Mouse (Mus musculus) frontal cortex, postnatal 10 days (tissue): Measurements from ENCODE around the gene Dguok.

Source experiments
- DNase-seq, 2 experiments: peaks; one replicate each; pipeline ENCODE4 v3.0.0; 2022; ENCODE audit warnings: low spot score in 2 of 2, mixed read lengths in 1 of 2

The Dguok gene

DNA sequence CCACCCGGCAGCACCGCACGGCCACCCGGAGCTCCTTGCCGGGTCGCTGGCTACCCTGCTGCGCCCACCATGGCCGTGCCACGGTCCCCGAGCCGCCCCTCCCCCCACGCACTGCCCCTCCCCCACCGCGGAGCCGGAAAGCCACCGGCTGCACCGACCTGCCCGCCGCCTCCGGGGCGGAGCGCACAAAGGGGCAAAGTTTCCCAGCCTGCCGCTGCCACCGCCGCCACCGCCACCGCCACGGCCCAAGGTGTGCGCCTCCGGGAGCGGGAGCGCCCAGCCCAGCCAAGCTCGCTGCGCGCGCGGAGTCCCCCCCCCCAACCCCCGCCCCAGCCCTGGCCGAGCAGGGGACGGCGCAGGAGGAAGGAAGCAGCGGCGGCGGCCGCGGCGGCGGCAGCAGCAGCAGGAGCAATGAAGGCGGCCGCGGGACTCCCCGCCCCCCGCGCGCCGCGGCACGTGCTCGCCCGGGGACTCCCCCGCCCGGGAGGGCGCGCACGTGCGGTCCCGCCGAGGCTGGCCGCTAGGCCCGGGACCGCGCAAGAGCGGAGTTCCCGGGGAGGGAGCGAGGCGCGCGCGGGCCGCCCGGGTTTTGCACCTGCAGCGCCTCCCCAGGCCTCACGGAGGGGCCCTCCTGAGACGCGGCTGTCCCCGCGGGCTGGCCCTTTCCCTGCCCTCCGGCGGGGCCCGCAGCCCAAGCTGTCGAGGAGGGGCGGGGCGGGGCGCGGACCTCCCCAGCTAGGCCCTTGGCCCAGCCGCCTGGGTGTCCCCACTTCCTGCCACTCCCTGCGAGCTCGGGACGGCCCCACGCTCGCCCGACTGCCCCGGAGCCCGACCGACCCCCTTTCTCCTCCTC, 50.4 kb downstream of the Dguok start:
- DNase-seq: peak; percentile 60 to 62

DNA sequence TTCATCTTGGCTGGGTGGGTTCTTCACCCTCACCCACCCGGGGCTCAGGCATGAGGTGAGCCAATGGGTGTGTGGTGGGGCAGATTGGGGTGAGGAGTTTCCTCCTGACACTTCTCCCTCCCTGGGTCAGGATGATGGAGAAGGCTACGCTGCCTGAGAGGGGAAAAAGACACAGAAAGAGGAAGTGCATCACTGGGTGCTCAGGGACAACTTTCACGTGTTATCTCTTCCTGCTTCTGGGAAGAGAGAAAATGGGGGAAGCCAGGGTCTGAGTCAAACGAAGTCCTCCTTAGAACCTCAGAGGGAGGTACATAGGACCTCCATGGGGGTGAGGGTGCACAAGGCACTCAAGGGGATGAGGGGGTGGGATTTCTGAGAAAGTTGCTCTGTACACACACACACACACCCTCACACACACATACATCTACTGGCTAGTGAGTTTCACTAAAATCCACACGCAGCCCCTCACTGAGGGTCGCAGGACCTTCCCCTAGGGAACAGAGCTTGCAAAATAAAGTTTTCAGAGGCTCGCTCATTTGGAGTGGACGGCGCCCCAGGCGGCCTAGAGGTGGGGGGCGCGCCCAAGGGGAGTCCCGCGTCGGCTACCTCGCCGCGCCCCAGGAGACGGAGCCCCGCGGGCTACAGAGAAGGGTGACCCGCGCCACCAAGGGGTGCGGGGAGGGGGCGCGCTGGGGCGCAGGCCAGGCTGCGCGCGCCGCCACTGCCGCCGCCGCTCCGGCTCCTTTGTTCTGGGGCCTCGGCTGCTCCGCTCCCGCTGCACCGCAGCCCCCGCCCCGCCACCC, 51.2 kb downstream of the Dguok start:
- DNase-seq: no peak

- DNase-seq: no peak
Observed at GRCm38 (mm10) chr6:83453706-83454105, 53.1 kb downstream of the Dguok start.

GRCm38 (mm10) chr6:83450451-83451303, 56.1 kb downstream of the Dguok start:
- no peak for DNase-seq

DNA sequence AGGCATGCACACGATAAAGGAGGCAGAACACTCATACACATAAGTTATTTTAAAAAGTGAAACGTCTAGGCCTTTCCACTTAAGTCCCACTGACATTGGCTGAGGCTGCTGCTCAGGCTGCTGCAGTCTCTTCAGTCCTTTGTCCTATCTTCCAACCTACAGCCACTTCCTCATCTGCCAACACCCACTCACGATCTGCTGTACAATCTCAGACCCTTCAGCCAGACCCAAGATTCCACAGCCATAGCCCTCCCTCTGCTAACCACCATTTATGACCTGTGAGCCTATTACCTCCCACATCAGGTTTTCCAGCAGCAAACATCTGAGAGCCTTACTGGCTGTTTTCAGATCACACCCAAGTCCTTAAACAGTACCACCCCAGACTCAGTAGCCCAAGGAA, 57.3 kb downstream of the Dguok start:
- DNase-seq: no peak

DNA sequence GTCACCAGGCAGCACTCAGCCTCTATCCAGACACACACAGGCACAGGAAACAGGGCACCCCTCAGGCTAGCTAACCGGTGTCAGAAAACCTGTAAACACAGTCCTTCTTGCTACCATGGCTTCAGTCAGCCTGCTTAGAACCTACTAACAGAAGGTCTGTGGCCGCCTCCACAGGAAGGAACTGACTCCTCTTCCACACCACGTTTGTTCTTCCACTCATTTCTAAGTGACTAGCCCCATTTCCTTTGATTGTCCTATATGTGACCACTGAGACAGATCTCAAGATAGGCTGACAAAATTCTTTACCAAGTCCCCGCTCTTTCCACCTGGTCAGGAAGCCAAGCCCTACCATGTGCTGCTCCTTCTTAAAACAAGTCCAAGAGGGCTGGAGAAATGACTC, 57.9 kb downstream of the Dguok start:
- no peak for DNase-seq

GRCm38 (mm10) chr6:83447031-83447430, 59.7 kb downstream of the Dguok start:
- no peak for DNase-seq

DNA sequence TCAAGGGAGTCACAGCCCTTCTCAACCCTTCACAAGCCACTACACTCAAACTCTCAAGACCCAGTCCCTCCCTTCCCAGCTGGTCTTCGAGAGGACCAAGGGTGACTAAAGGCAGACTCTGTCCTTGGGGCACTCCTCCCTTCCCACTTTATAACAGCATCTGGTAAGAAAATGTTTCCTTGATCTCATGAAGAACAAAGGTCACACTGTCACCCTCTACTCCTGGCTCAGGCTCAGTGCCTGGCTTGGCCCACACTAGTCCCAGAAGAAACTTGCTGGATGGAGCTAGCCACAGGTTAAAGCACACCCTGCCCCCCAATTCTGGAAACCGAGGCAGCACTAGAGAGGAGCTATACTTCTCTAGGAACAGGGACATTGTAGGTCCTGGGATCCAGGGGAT, 61.0 kb downstream of the Dguok start:
- DNase-seq: no peak

GRCm38 (mm10) chr6:83443441-83444340, 63.1 kb downstream of the Dguok start:
- peak; percentile 63 to 72 for DNase-seq

DNA sequence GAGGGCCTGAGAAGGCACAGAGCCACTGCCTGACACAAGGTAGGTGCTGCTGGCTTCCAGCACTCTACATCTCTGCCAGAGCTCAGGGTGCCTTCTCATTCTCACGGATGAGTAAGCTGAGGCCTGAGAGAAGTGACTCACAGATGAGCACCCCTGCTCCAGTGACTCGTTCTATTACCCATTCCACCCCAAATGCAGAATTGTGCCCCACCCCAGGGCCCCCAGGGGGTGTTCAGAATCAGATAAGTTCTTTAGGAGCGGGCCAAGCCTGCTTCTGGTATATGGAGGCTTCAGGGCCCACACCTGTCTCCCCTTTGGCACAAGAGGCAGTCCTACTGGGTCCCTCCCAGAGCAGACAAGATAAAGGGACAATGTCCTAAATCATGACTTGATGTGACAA, 64.1 kb downstream of the Dguok start:
- no peak for DNase-seq

- peak; percentile 82 to 88 for DNase-seq
Observed at GRCm38 (mm10) chr6:83441259-83442061, 65.3 kb downstream of the Dguok start.

- peak; percentile 82 to 88 for DNase-seq
Observed at GRCm38 (mm10) chr6:83440510-83441258, 66.1 kb downstream of the Dguok start.

- DNase-seq: no peak
Observed at GRCm38 (mm10) chr6:83440197-83440509, 66.6 kb downstream of the Dguok start.

- DNase-seq: no peak
Observed at GRCm38 (mm10) chr6:83439781-83440180, 67.0 kb downstream of the Dguok start.

DNA sequence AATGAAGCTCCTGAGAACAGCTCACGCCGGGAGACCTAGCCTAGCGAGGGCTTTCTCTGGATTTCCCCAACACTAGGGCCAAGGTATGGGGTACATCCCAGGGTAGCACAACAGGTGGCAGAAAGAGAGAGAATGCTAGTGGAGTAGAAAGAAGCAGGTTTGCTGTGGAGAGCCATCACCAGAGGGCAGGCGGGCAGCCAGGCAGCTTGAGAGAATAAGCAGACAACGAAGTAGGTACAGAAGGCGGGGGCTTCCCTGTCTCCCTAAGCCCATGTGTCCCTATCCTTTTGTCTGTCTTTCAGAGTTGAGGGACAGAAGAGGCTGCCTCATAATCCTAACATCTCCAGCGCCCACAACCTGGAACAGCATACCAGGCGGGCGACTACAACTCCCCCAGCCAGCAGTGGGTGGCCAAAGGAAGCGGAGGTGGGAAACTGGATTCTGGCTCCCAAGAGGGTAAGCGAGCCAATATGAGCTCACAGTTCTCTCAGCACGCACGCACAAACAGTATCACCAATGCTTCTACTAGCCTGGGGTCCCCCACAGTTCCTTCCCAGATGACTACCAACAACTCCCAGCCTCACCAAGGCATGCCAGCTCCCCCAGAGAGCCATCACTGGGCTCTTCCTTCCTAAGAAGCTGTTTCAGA, 67.5 kb downstream of the Dguok start:
- no peak for DNase-seq

- DNase-seq: no peak
Observed at GRCm38 (mm10) chr6:83438584-83438983, 68.2 kb downstream of the Dguok start.

GRCm38 (mm10) chr6:83437802-83438201, 69.0 kb downstream of the Dguok start:
- no peak for DNase-seq

DNA sequence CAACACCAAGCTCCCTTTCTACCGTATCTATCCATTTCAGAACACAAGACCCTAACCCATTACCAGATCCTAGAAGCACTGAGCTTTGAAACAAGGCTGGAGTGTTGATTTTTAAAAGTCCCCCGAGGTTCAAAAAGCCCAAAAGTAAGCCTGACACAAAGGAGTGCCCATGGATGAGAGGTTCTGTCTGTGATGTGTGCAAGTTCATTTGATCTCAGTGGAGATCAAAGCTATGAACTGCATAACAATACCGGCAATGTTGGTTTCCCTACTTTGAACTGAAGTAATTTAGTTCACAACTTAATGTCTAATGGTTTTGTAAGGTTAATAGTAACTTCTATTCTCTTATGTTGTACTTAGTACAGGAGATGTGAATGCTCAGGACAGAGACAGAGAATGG, 69.5 kb downstream of the Dguok start:
- no peak for DNase-seq

DNA sequence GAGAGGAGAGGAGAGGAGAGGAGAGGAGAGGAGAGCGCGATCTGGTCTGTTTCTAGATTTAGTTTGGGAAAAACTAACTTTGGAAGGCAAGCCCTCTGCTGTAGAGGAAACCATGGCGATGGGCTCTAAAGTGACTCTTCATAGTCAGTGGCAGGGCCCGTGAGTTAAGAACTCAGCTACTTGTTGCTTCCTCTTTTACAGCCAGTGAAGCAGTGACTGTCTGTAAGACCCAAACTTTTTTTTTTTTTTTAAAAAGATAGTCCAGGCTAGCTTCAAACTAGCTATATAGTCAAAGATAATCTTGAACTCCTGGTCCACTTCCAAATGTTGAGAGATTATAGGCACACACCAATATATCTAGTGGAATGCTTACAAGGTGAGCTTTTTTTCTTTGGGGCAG, 70.2 kb downstream of the Dguok start:
- no peak for DNase-seq
